Mouse (Mus musculus) heart, embryonic 10.5 days (tissue): ENCODE results near the gene Tarbp2. TPM values are rescaled to one million over a fixed set of nuclear protein-coding genes. Genes with fewer than 3 reads are reported as not detected.

ENCODE experiments used
- DNase-seq: peaks from one replicate; pipeline ENCODE4 v3.0.0-alpha.2; 2017; ENCODE audit warnings: low spot score
- H3K27ac ChIP-seq: fragments of 300-500 bp; sonication (generic); 2 replicates; pipeline ENCODE4 v1.5.1; 2016; ENCODE audit warnings: mild to moderate bottlenecking
- H3K27me3 ChIP-seq: fragments of 300-500 bp; sonication (generic); 2 replicates; pipeline ENCODE4 v1.6.1; 2016; ENCODE audit warnings: mild to moderate bottlenecking; ENCODE audit not compliant: poor library complexity, insufficient read depth, severe bottlenecking
- H3K36me3 ChIP-seq: fragments of 300-500 bp; sonication (generic); 2 replicates; pipeline ENCODE4 v1.6.1; 2016; ENCODE audit warnings: mild to moderate bottlenecking, moderate library complexity
- H3K4me1 ChIP-seq: fragments of 300-500 bp; sonication (generic); 2 replicates; pipeline ENCODE4 v1.6.1; 2016; ENCODE audit warnings: mild to moderate bottlenecking
- H3K4me3 ChIP-seq: fragments of 300-500 bp; sonication (generic); 2 replicates; pipeline ENCODE4 v1.5.1; 2016; ENCODE audit warnings: mild to moderate bottlenecking, moderate library complexity
- H3K9me3 ChIP-seq: fragments of 300-500 bp; sonication (generic); 2 replicates; pipeline ENCODE4 v1.6.1; 2016; ENCODE audit warnings: mild to moderate bottlenecking, moderate library complexity
- WGBS: fragments of 180-500 bp; shearing (Covaris S2); methylation state at CpG from one replicate; pipeline ENCODE4 v1.1.7; 2016; 5-methylcytosine and 5-hydroxymethylcytosine counted together
- polyA plus RNA-seq: library from polyadenylated mRNA; unstranded; fragments of >200 nt; fragmentation: Nextera tagmentation; extraction: Ambion mirVana; gene quantifications from 2 replicates; pipeline ENCODE4 v1.2.1, GENCODE M21; 2016

Tarbp2 gene
- polyA plus RNA-seq, 1 experiment from 2014 or later = 140 TPM

GRCm38 (mm10) chr15:102508336-102508735, 9.7 kb upstream of the Tarbp2 start:
- no peaks in the 10 kb centered on the region for H3K9me3 ChIP-seq
- H3K4me1 ChIP-seq = peaks cover 38% of the 10 kb centered on the region
- H3K27ac ChIP-seq = no peak overlapping the region
- WGBS = 83% methylated on average over 3 of the region's 3 CpGs
- H3K4me3 ChIP-seq = no peak overlapping the region
- H3K36me3 ChIP-seq = peaks cover 30% of the 10 kb centered on the region
- peak; percentile 54 for DNase-seq
- H3K27me3 ChIP-seq = no peaks in the 10 kb centered on the region

- H3K4me1 ChIP-seq = peaks cover 38% of the 10 kb centered on the region
- H3K36me3 ChIP-seq = peaks cover 13% of the 10 kb centered on the region; the same call in 1 of the 2 replicates
- peak overlapping the region; percentile 88 for H3K27ac ChIP-seq
- H3K4me3 ChIP-seq = peak overlapping the region; percentile 78
- no peaks in the 10 kb centered on the region for H3K27me3 ChIP-seq
- no peak for DNase-seq
- WGBS = 6% methylated on average over 9 of the region's 9 CpGs
- no peaks in the 10 kb centered on the region for H3K9me3 ChIP-seq
These were observed 7.9 kb upstream of the Tarbp2 start for GRCm38 (mm10) chr15:102510110-102510509.

GRCm38 (mm10) chr15:102510590-102511284, 7.3 kb upstream of the Tarbp2 start:
- no peaks in the 10 kb centered on the region for H3K9me3 ChIP-seq
- 2% methylated on average over 34 of the region's 34 CpGs for WGBS
- peak overlapping the region; percentile 78 for H3K4me3 ChIP-seq

GRCm38 (mm10) chr15:102511285-102511833, 6.6 kb upstream of the Tarbp2 start:
- Histone ChIP-seq H3K9me3 (no peaks in the 10 kb centered on the region), H3K27ac (peak overlapping the region; percentile 88; the same call in 1 of the 2 replicates), H3K36me3 (peaks cover 6% of the 10 kb centered on the region; the same call in 1 of the 2 replicates), H3K4me3 (peak overlapping the region; percentile 78), H3K4me1 (peaks cover 44% of the 10 kb centered on the region), H3K27me3 (no peaks in the 10 kb centered on the region)
- DNase-seq = peak; percentile 75
- 22% methylated on average over 6 of the region's 6 CpGs for WGBS

More at GRCm38 (mm10) chr15:102510590-102511284, 7.3 kb upstream of the Tarbp2 start:
- Histone ChIP-seq H3K27me3 (no peaks in the 10 kb centered on the region), H3K36me3 (peaks cover 6% of the 10 kb centered on the region; the same call in 1 of the 2 replicates), H3K4me1 (peaks cover 38% of the 10 kb centered on the region), H3K27ac (peak overlapping the region; percentile 88)
- peak; percentile 97 for DNase-seq

GRCm38 (mm10) chr15:102512010-102512409, 6.0 kb upstream of the Tarbp2 start:
- DNase-seq = peak; percentile 70
- no peaks in the 10 kb centered on the region for H3K9me3 ChIP-seq
- H3K36me3 ChIP-seq = peaks cover 3% of the 10 kb centered on the region; the same call in 1 of the 2 replicates
- WGBS = 36% methylated on average over 5 of the region's 5 CpGs
- peaks cover 50% of the 10 kb centered on the region for H3K4me1 ChIP-seq
- H3K27me3 ChIP-seq = no peaks in the 10 kb centered on the region
- H3K27ac ChIP-seq = peak overlapping the region; percentile 62; the same call in 1 of the 2 replicates
- H3K4me3 ChIP-seq = peak overlapping the region; percentile 78; the same call in 1 of the 2 replicates

GRCm38 (mm10) chr15:102512471-102512870, 5.5 kb upstream of the Tarbp2 start:
- H3K27me3 ChIP-seq = no peaks in the 10 kb centered on the region
- H3K36me3 ChIP-seq = peaks cover under 1% of the 10 kb centered on the region; the same call in 1 of the 2 replicates
- no peaks in the 10 kb centered on the region for H3K9me3 ChIP-seq
- no peak overlapping the region for H3K4me3 ChIP-seq
- DNase-seq = peak; percentile 74
- no peak overlapping the region for H3K27ac ChIP-seq
- peaks cover 52% of the 10 kb centered on the region for H3K4me1 ChIP-seq

GRCm38 (mm10) chr15:102513004-102513403, 5.0 kb upstream of the Tarbp2 start:
- Histone ChIP-seq H3K36me3 (no peaks in the 10 kb centered on the region), H3K4me1 (peaks cover 52% of the 10 kb centered on the region)
- 82% methylated on average over 3 of the region's 3 CpGs for WGBS

GRCm38 (mm10) chr15:102515261-102515660, 2.7 kb upstream of the Tarbp2 start:
- Histone ChIP-seq H3K9me3 (no peaks in the 10 kb centered on the region), H3K36me3 (0 out of 2 replicates have a peak, but pooled peaks cover under 1% of the 10 kb centered on the region), H3K4me1 (peaks cover 54% of the 10 kb centered on the region), H3K27ac (0 out of 2 replicates have a peak overlapping the region, but pooled peaks have one; percentile 88), H3K4me3 (0 out of 2 replicates have a peak overlapping the region, but pooled peaks have one; percentile 81), H3K27me3 (no peaks in the 10 kb centered on the region)
- DNase-seq = peak; percentile 9
- WGBS = 75% methylated on average over 2 of the region's 2 CpGs

More at GRCm38 (mm10) chr15:102513004-102513403, 5.0 kb upstream of the Tarbp2 start:
- H3K9me3 ChIP-seq = no peaks in the 10 kb centered on the region
- no peaks in the 10 kb centered on the region for H3K27me3 ChIP-seq
- no peak overlapping the region for H3K27ac ChIP-seq
- no peak overlapping the region for H3K4me3 ChIP-seq
- peak; percentile 17 for DNase-seq

- H3K9me3 ChIP-seq = no peaks in the 10 kb centered on the region
- peak; percentile 56 for DNase-seq
- peaks cover 58% of the 10 kb centered on the region for H3K4me1 ChIP-seq
- H3K4me3 ChIP-seq = peak overlapping the region; percentile 81
- peak overlapping the region; percentile 88 for H3K27ac ChIP-seq
- WGBS = 51% methylated on average over 4 of the region's 4 CpGs
- H3K27me3 ChIP-seq = no peaks in the 10 kb centered on the region
- peaks cover 6% of the 10 kb centered on the region; the same call in 1 of the 2 replicates for H3K36me3 ChIP-seq
These were observed 2.2 kb upstream of the Tarbp2 start for GRCm38 (mm10) chr15:102515791-102516190.

GRCm38 (mm10) chr15:102516293-102516692, 1.7 kb upstream of the Tarbp2 start:
- H3K9me3 ChIP-seq = no peaks in the 10 kb centered on the region
- H3K4me1 ChIP-seq = peaks cover 54% of the 10 kb centered on the region
- H3K36me3 ChIP-seq = peaks cover 11% of the 10 kb centered on the region
- H3K4me3 ChIP-seq = peak overlapping the region; percentile 81
- no peaks in the 10 kb centered on the region for H3K27me3 ChIP-seq
- under 1% methylated on average over 12 of the region's 12 CpGs for WGBS
- peak; percentile 77 for DNase-seq
- peak overlapping the region; percentile 88 for H3K27ac ChIP-seq

GRCm38 (mm10) chr15:102516728-102517404, 1.1 kb upstream of the Tarbp2 start, which contains the start of gene Map3k12:
Gene Map3k12, minus strand, starts transcription at chr15:102517064.
- Histone ChIP-seq H3K4me1 (peaks cover 48% of the 10 kb centered on the region), H3K27me3 (no peaks in the 10 kb centered on the region), H3K4me3 (peak within 1 kb of the TSS; percentile 81), H3K9me3 (no peaks in the 10 kb centered on the region), H3K27ac (peak within 1 kb of the TSS; percentile 98), H3K36me3 (peaks cover 16% of the 10 kb centered on the region)
- DNase-seq = peak; percentile 91
- under 1% methylated on average over 41 of the region's 43 CpGs for WGBS

- no peak for DNase-seq
- peak overlapping the region; percentile 88 for H3K27ac ChIP-seq
- peaks cover 24% of the 10 kb centered on the region for H3K36me3 ChIP-seq
- no peaks in the 10 kb centered on the region for H3K9me3 ChIP-seq
- under 1% methylated on average over 10 of the region's 10 CpGs for WGBS
- peaks cover 41% of the 10 kb centered on the region for H3K4me1 ChIP-seq
- peak overlapping the region; percentile 81 for H3K4me3 ChIP-seq
- H3K27me3 ChIP-seq = no peaks in the 10 kb centered on the region
These were observed 389 bp upstream of the Tarbp2 start for GRCm38 (mm10) chr15:102517631-102517975.

GRCm38 (mm10) chr15:102518859-102519201, 838 bp downstream of the Tarbp2 start:
- no peak for DNase-seq
- Histone ChIP-seq H3K4me3 (peak overlapping the region; percentile 81), H3K36me3 (peaks cover 33% of the 10 kb centered on the region), H3K9me3 (no peaks in the 10 kb centered on the region), H3K4me1 (peaks cover 38% of the 10 kb centered on the region), H3K27ac (peak overlapping the region; percentile 98), H3K27me3 (no peaks in the 10 kb centered on the region)
- 18% methylated on average over 9 of the region's 9 CpGs for WGBS
